Mouse (Mus musculus) retina, adult 2 months (tissue): ENCODE measurements around the gene Polr1c.

Experiments
- DNase-seq: peaks from one replicate; pipeline ENCODE4 v3.0.0-alpha.2; 2012; ENCODE audit warnings: low read depth, low spot score

The Polr1c gene

GRCm38 (mm10) chr17:46221601-46222000 lies 26.3 kb downstream of the Polr1c start:
- no peak for DNase-seq

- DNase-seq, result no peak
These were observed 37.3 kb downstream of the Polr1c start for GRCm38 (mm10) chr17:46210550-46210949.

GRCm38 (mm10) chr17:46206676-46207075 lies 41.2 kb downstream of the Polr1c start:
- no peak for DNase-seq

- DNase-seq, result no peak
These were observed 44.8 kb downstream of the Polr1c start for GRCm38 (mm10) chr17:46203078-46203477.

- peak; percentile 90 for DNase-seq
These were observed 45.3 kb downstream of the Polr1c start, which contains the start of the genes Polh and Xpo5 for GRCm38 (mm10) chr17:46202421-46203071. Polh (minus strand) TSS chr17:46202645. Xpo5 (plus strand) TSS chr17:46202782.

GRCm38 (mm10) chr17:46201151-46201550 lies 46.7 kb downstream of the Polr1c start:
- no peak for DNase-seq
